Mouse (Mus musculus) intestine, postnatal 0 days (tissue): ENCODE data around the gene Gnao1. TPM values are rescaled to one million over a fixed set of nuclear protein-coding genes. Genes with fewer than 3 reads are reported as not detected.

ENCODE experiments used
- ATAC-seq: fragments of 200-750 bp; cut with Nextera tagmentation; 2 replicates; pipeline ENCODE4 v1.8.0; 2017; ENCODE audit warnings: mild to moderate bottlenecking, moderate TSS enrichment, moderate library complexity
- H3K27ac ChIP-seq: fragments of 300-500 bp; sonication (generic); 2 replicates; pipeline ENCODE4 v1.5.1; 2014; ENCODE audit warnings: mild to moderate bottlenecking, low read depth, low read length, moderate library complexity
- H3K27me3 ChIP-seq: fragments of 300-500 bp; sonication (generic); replicated peaks from 2 replicates; pipeline ENCODE4 v1.6.1; 2014; ENCODE audit warnings: low read length, mixed read lengths; ENCODE audit not compliant: control insufficient read depth, insufficient read depth
- H3K36me3 ChIP-seq: fragments of 300-500 bp; sonication (generic); 2 replicates; pipeline ENCODE4 v1.6.1; 2014; ENCODE audit warnings: mild to moderate bottlenecking, moderate library complexity; ENCODE audit not compliant: control insufficient read depth, insufficient read depth
- H3K4me1 ChIP-seq: fragments of 300-500 bp; sonication (generic); replicated peaks from 2 replicates; pipeline ENCODE4 v1.6.1; 2014; ENCODE audit warnings: antibody characterized with exemption, low read length, mixed read lengths; ENCODE audit not compliant: control insufficient read depth, insufficient read depth
- H3K4me2 ChIP-seq: fragments of 300-500 bp; sonication (generic); replicated peaks from 2 replicates; pipeline ENCODE4 v1.6.1; 2014; ENCODE audit warnings: low read depth, mild to moderate bottlenecking, moderate library complexity
- H3K4me3 ChIP-seq: fragments of 300-500 bp; sonication (generic); 2 replicates; pipeline ENCODE4 v1.5.1; 2014; ENCODE audit warnings: low read depth, low read length
- H3K9ac ChIP-seq: fragments of 300-500 bp; sonication (generic); 2 replicates; pipeline ENCODE4 v1.6.1; 2014; ENCODE audit warnings: mild to moderate bottlenecking, low read depth, low read length
- H3K9me3 ChIP-seq: fragments of 300-500 bp; sonication (generic); 2 replicates; pipeline ENCODE4 v1.6.1; 2016; ENCODE audit warnings: mixed run types; ENCODE audit not compliant: control insufficient read depth
- CTCF ChIP-seq: sonication (generic); IDR thresholded peaks from 2 replicates; pipeline ENCODE4 v1.5.1; 2016; ENCODE audit warnings: low read depth, mild to moderate bottlenecking, control low read depth, antibody characterized with exemption, moderate library complexity
- WGBS: fragments of 180-500 bp; shearing (Covaris S2); extraction: QIAGEN DNeasy Blood & Tissue Kit; methylation state at CpG from one replicate; pipeline ENCODE4 v1.1.7; 2014; 5-methylcytosine and 5-hydroxymethylcytosine counted together
- polyA plus RNA-seq: library from polyadenylated mRNA; unstranded; fragments of >200 nt; fragmentation: Nextera tagmentation; extraction: Ambion mirVana; gene quantifications from 2 replicates; pipeline ENCODE4 v1.2.1, GENCODE M21; 2015

Gnao1 gene
- polyA plus RNA-seq, 1 experiment from 2014 or later, result 6.9 TPM

- 84% methylated on average over 14 of the region's 14 CpGs for WGBS
- Histone ChIP-seq H3K4me1 (0 out of 2 replicates have a peak, but pooled peaks cover 2% of the 10 kb centered on the region), H3K9ac (no peak overlapping the region), H3K9me3 (no peaks in the 10 kb centered on the region), H3K27me3 (no peaks in the 10 kb centered on the region), H3K4me2 (no peak overlapping the region), H3K4me3 (no peak overlapping the region), H3K36me3 (peaks cover 64% of the 10 kb centered on the region), H3K27ac (peak overlapping the region; percentile 54; the same call in 1 of the 2 replicates)
- no peak for ATAC-seq
- no peak for TF ChIP-seq CTCF
Observed at GRCm38 (mm10) chr8:93972971-93973734, 163.4 kb downstream of the Gnao1 start.

- 82% methylated on average over 13 of the region's 13 CpGs for WGBS
- H3K4me1 ChIP-seq, result 0 out of 2 replicates have a peak, but pooled peaks cover 2% of the 10 kb centered on the region
- H3K4me3 ChIP-seq, result no peak overlapping the region
- no peak overlapping the region for H3K9ac ChIP-seq
- H3K27ac ChIP-seq, result peak overlapping the region; percentile 54
- ATAC-seq, result no peak
- peaks cover 71% of the 10 kb centered on the region for H3K36me3 ChIP-seq
- H3K9me3 ChIP-seq, result no peaks in the 10 kb centered on the region
- no peaks in the 10 kb centered on the region for H3K27me3 ChIP-seq
- no peak overlapping the region for H3K4me2 ChIP-seq
- TF ChIP-seq CTCF, result no peak
Observed at GRCm38 (mm10) chr8:93973831-93974375, 164.1 kb downstream of the Gnao1 start.

- H3K4me2 ChIP-seq, result no peak overlapping the region
- H3K9me3 ChIP-seq, result no peaks in the 10 kb centered on the region
- peak overlapping the region; percentile 54 for H3K27ac ChIP-seq
- 0 out of 2 replicates have a peak, but pooled peaks cover 2% of the 10 kb centered on the region for H3K4me1 ChIP-seq
- H3K27me3 ChIP-seq, result no peaks in the 10 kb centered on the region
- ATAC-seq, result peak; percentile 85
- peaks cover 77% of the 10 kb centered on the region for H3K36me3 ChIP-seq
- H3K9ac ChIP-seq, result no peak overlapping the region
- TF ChIP-seq CTCF, result no peak
- WGBS, result 46% methylated on average over 11 of the region's 11 CpGs
- no peak overlapping the region for H3K4me3 ChIP-seq
Observed at GRCm38 (mm10) chr8:93974602-93975186, 164.9 kb downstream of the Gnao1 start.

GRCm38 (mm10) chr8:93975358-93975757, 165.6 kb downstream of the Gnao1 start:
- no peak for TF ChIP-seq CTCF
- Histone ChIP-seq H3K4me1 (0 out of 2 replicates have a peak, but pooled peaks cover 2% of the 10 kb centered on the region), H3K27ac (peak overlapping the region; percentile 54), H3K9ac (no peak overlapping the region), H3K4me2 (no peak overlapping the region), H3K4me3 (no peak overlapping the region), H3K36me3 (peaks cover 81% of the 10 kb centered on the region), H3K9me3 (no peaks in the 10 kb centered on the region), H3K27me3 (no peaks in the 10 kb centered on the region)
- WGBS, result 57% methylated on average over 2 of the region's 2 CpGs
- peak; percentile 37 for ATAC-seq

- WGBS, result 85% methylated on average over 6 of the region's 6 CpGs
- Histone ChIP-seq H3K4me1 (0 out of 2 replicates have a peak, but pooled peaks cover 2% of the 10 kb centered on the region), H3K9me3 (no peaks in the 10 kb centered on the region), H3K4me2 (no peak overlapping the region), H3K27me3 (no peaks in the 10 kb centered on the region), H3K27ac (peak overlapping the region; percentile 24), H3K36me3 (peaks cover 82% of the 10 kb centered on the region), H3K4me3 (no peak overlapping the region), H3K9ac (no peak overlapping the region)
- TF ChIP-seq CTCF, result peak; percentile 38
- no peak for ATAC-seq
Observed at GRCm38 (mm10) chr8:93976446-93977211, 166.9 kb downstream of the Gnao1 start.

- TF ChIP-seq CTCF, result no peak
- Histone ChIP-seq H3K9ac (no peak overlapping the region), H3K9me3 (no peaks in the 10 kb centered on the region), H3K4me1 (no peaks in the 10 kb centered on the region), H3K4me3 (no peak overlapping the region), H3K36me3 (peaks cover 80% of the 10 kb centered on the region), H3K27me3 (no peaks in the 10 kb centered on the region), H3K4me2 (no peak overlapping the region), H3K27ac (no peak overlapping the region)
- WGBS, result 95% methylated on average over 4 of the region's 4 CpGs
- no peak for ATAC-seq
Observed at GRCm38 (mm10) chr8:93980141-93980540, 170.4 kb downstream of the Gnao1 start.
